Mouse (Mus musculus) small intestine, adult 2 months (tissue): Measurements from ENCODE around the gene Dusp19. TPM values are rescaled to one million over a fixed set of nuclear protein-coding genes. Genes with fewer than 3 reads are reported as not detected.
A peak's percentile ranks its signal among the peaks of the same experiment; 100 is the strongest.

Source experiments
- H3K27ac ChIP-seq: fragments of 200-500 bp; 2 replicates; pipeline ENCODE4 v1.5.1; 2012; ENCODE audit warnings: low read depth, low read length, control low read depth, inconsistent platforms; ENCODE audit not compliant: insufficient read depth
- H3K27me3 ChIP-seq: fragments of 200-500 bp; 2 replicates; pipeline ENCODE4 v1.6.1; 2012; ENCODE audit warnings: mild to moderate bottlenecking, moderate library complexity, low read length, inconsistent platforms; ENCODE audit not compliant: control insufficient read depth, insufficient read depth
- H3K36me3 ChIP-seq: fragments of 200-500 bp; 2 replicates; pipeline ENCODE4 v1.6.1; 2012; ENCODE audit warnings: mild to moderate bottlenecking, low read length, control low read depth, inconsistent platforms; ENCODE audit not compliant: control insufficient read depth, insufficient read depth
- H3K4me1 ChIP-seq: fragments of 200-500 bp; 2 replicates; pipeline ENCODE4 v1.6.1; 2012; ENCODE audit warnings: low read length, inconsistent platforms, mixed read lengths; ENCODE audit not compliant: control insufficient read depth, insufficient read depth, insufficient read length
- H3K4me3 ChIP-seq: fragments of 200-500 bp; 2 replicates; pipeline ENCODE4 v1.5.1; 2012; ENCODE audit warnings: low read depth, mild to moderate bottlenecking, control low read depth, inconsistent platforms, low read length, moderate library complexity
- CTCF ChIP-seq: fragments of 200-500 bp; IDR thresholded peaks from 2 replicates; pipeline ENCODE4 v1.5.1; 2012; ENCODE audit warnings: low read depth, mild to moderate bottlenecking, control low read depth, inconsistent platforms, low read length, moderate library complexity, mixed read lengths; ENCODE audit not compliant: insufficient replicate concordance, insufficient read length; ENCODE audit errors: extremely low read depth
- POLR2A ChIP-seq: fragments of 200-500 bp; IDR thresholded peaks from 2 replicates; pipeline ENCODE4 v1.6.1; 2012; ENCODE audit warnings: low read depth, mild to moderate bottlenecking, control low read depth, inconsistent platforms, low read length, moderate library complexity
- WGBS: fragments of 180-500 bp; shearing (Covaris S2); methylation state at CpG from one replicate; pipeline ENCODE4 v1.1.7; 2018; 5-methylcytosine and 5-hydroxymethylcytosine counted together
- polyA plus RNA-seq: library from polyadenylated mRNA; depleted of rRNA; stranded (reverse); fragments of >200 nt; gene quantifications from 2 replicates; pipeline ENCODE4 v1.2.3, GENCODE M21; 2012

Gene Dusp19
- polyA plus RNA-seq, 1 experiment, result 1.9 TPM

GRCm38 (mm10) chr2:80638364-80639241, 21.8 kb downstream of the Dusp19 start:
- TF ChIP-seq POLR2A (no peak), CTCF (no peak)
- Histone ChIP-seq H3K27me3 (no peaks in the 10 kb centered on the region), H3K27ac (no peak overlapping the region), H3K4me3 (peak overlapping the region; percentile 99), H3K4me1 (peaks cover 2% of the 10 kb centered on the region), H3K36me3 (peaks cover 5% of the 10 kb centered on the region)
- WGBS, result under 1% methylated on average over 45 of the region's 45 CpGs

GRCm38 (mm10) chr2:80639398-80639797, 22.6 kb downstream of the Dusp19 start:
- Histone ChIP-seq H3K4me1 (peaks cover 2% of the 10 kb centered on the region), H3K36me3 (peaks cover 9% of the 10 kb centered on the region), H3K27me3 (no peaks in the 10 kb centered on the region), H3K4me3 (peak overlapping the region; percentile 99), H3K27ac (no peak overlapping the region)
- TF ChIP-seq CTCF, result no peak
- TF ChIP-seq POLR2A, result no peak
- 7% methylated on average over 8 of the region's 8 CpGs for WGBS

GRCm38 (mm10) chr2:80639864-80640263, 23.0 kb downstream of the Dusp19 start:
- H3K27ac ChIP-seq, result no peak overlapping the region
- H3K27me3 ChIP-seq, result no peaks in the 10 kb centered on the region
- peaks cover 2% of the 10 kb centered on the region for H3K4me1 ChIP-seq
- no peak overlapping the region for H3K4me3 ChIP-seq
- H3K36me3 ChIP-seq, result peaks cover 11% of the 10 kb centered on the region
- no peak for TF ChIP-seq CTCF
- no peak for TF ChIP-seq POLR2A
- WGBS, result 15% methylated on average over 3 of the region's 3 CpGs

GRCm38 (mm10) chr2:80661414-80661813, 44.6 kb downstream of the Dusp19 start:
- peaks cover 7% of the 10 kb centered on the region for H3K36me3 ChIP-seq
- H3K4me1 ChIP-seq, result no peaks in the 10 kb centered on the region
- H3K27ac ChIP-seq, result no peak overlapping the region
- no peak for TF ChIP-seq POLR2A
- TF ChIP-seq CTCF, result no peak
- H3K27me3 ChIP-seq, result no peaks in the 10 kb centered on the region
- H3K4me3 ChIP-seq, result no peak overlapping the region

- H3K4me3 ChIP-seq, result no peak overlapping the region
- H3K4me1 ChIP-seq, result no peaks in the 10 kb centered on the region
- H3K27ac ChIP-seq, result no peak overlapping the region
- no peaks in the 10 kb centered on the region for H3K27me3 ChIP-seq
- H3K36me3 ChIP-seq, result peaks cover 8% of the 10 kb centered on the region; the same call in 1 of the 2 replicates
- WGBS, result 50% methylated on average over 2 of the region's 2 CpGs
- TF ChIP-seq CTCF, result no peak
- no peak for TF ChIP-seq POLR2A
Observed at GRCm38 (mm10) chr2:80662682-80663081, 45.8 kb downstream of the Dusp19 start.

- H3K4me1 ChIP-seq, result no peaks in the 10 kb centered on the region
- WGBS, result 96% methylated on average over 5 of the region's 5 CpGs
- H3K27ac ChIP-seq, result no peak overlapping the region
- H3K4me3 ChIP-seq, result no peak overlapping the region
- no peaks in the 10 kb centered on the region for H3K27me3 ChIP-seq
- H3K36me3 ChIP-seq, result peaks cover 4% of the 10 kb centered on the region
- TF ChIP-seq POLR2A (no peak), CTCF (no peak)
Observed at GRCm38 (mm10) chr2:80667396-80667964, 50.6 kb downstream of the Dusp19 start.
